Comparison of ENCODE assay signal across 8 mouse cellular contexts in genomic region chr19:43882895-43883573, GRCm38 (mm10). TPM values are rescaled to one million over a fixed set of nuclear protein-coding genes. Genes with fewer than 3 reads are reported as not detected.
DNase-seq lines count a peak whose midpoint lies in the region; ATAC-seq and TF ChIP-seq lines count a peak whose summit lies in the region.

No protein-coding gene starts in this region.

- no peaks in the 10 kb centered on the region for H3K9me3 ChIP-seq in lung, postnatal 0 days (ENCODE audit: low read length)
- H3K9me3 ChIP-seq in limb, embryonic 14.5 days (ENCODE audit: control insufficient read depth, low read length), result no peaks in the 10 kb centered on the region

- no peak for TF ChIP-seq EP300 in lung, postnatal 0 days (IDR thresholded peaks at IDR 0.05)

- H3K9ac ChIP-seq in lung, postnatal 0 days (replicated peaks; ENCODE audit: low read depth), result no peak overlapping the region
- H3K9ac ChIP-seq in limb, embryonic 14.5 days (ENCODE audit: low read depth, low read length, severe bottlenecking), result peak overlapping the region; percentile 6

- peak; percentile 63 to 70 for DNase-seq in cerebellum, postnatal 10 days
- no peak for DNase-seq in cerebellum, adult 9-11 months
- no peak for DNase-seq in lung, postnatal 0 days (ENCODE audit: low spot score)
- DNase-seq in lung, adult 2 months, result no peak
- no peak for DNase-seq in limb, embryonic 14.5 days (ENCODE audit: low spot score)
- no peak for DNase-seq in spleen, adult 12 weeks (ENCODE audit: low spot score)
- DNase-seq in cerebellum, adult 11 months, result no peak
- no peak for DNase-seq in adrenal gland, postnatal 36 days

- H3K4me3 ChIP-seq in lung, postnatal 0 days (ENCODE audit: low read depth, low read length), result no peak overlapping the region
- no peak overlapping the region for H3K4me3 ChIP-seq in lung, adult 2 months (replicated peaks; ENCODE audit: extremely low read depth, low read depth, low read length)
- no peak overlapping the region for H3K4me3 ChIP-seq in limb, embryonic 14.5 days (replicated peaks; ENCODE audit: low read length)

- no peak for TF ChIP-seq POLR2A in lung, adult 2 months (IDR thresholded peaks at IDR 0.05; ENCODE audit: borderline replicate concordance, extremely low read depth, low read depth, low read length)
- no peak for TF ChIP-seq POLR2A in limb, embryonic 14.5 days (IDR thresholded peaks at IDR 0.05; ENCODE audit: borderline replicate concordance, extremely low read depth, insufficient read depth, insufficient read length)

- no peak for TF ChIP-seq CTCF in lung, postnatal 0 days (IDR thresholded peaks at IDR 0.05)
- TF ChIP-seq CTCF in lung, adult 2 months (IDR thresholded peaks at IDR 0.05; ENCODE audit: insufficient read depth, low read length), result no peak

- H3K27me3 ChIP-seq in lung, postnatal 0 days (replicated peaks; ENCODE audit: insufficient read depth, low read length), result no peaks in the 10 kb centered on the region
- no peaks in the 10 kb centered on the region for H3K27me3 ChIP-seq in limb, embryonic 14.5 days (ENCODE audit: control insufficient read depth, insufficient read depth, low read length)

- no peak overlapping the region for H3K27ac ChIP-seq in lung, postnatal 0 days (ENCODE audit: low read length)
- peak overlapping the region; percentile 48; the same call in 1 of the 2 replicates for H3K27ac ChIP-seq in limb, embryonic 14.5 days (replicated peaks; ENCODE audit: low read depth, low read length)

- no peak for ATAC-seq in lung, postnatal 0 days
- ATAC-seq in limb, embryonic 14.5 days (ENCODE audit: low FRiP score, low read depth), result no peak; the same call in 1 of the 2 replicates

- WGBS in lung, postnatal 0 days, result 34% methylated on average over 18 of the region's 18 CpGs
- WGBS in lung, adult 2 months, result 57% methylated on average over 18 of the region's 18 CpGs
- 13% methylated on average over 18 of the region's 18 CpGs for WGBS in limb, embryonic 14.5 days

- peaks cover 19% of the 10 kb centered on the region; the same call in 1 of the 2 replicates for H3K4me1 ChIP-seq in lung, postnatal 0 days (ENCODE audit: insufficient read depth, low read depth, low read length)
- peaks cover 13% of the 10 kb centered on the region for H3K4me1 ChIP-seq in lung, adult 2 months (ENCODE audit: control insufficient read depth, insufficient read depth, low read length)
- peaks cover 30% of the 10 kb centered on the region for H3K4me1 ChIP-seq in limb, embryonic 14.5 days (ENCODE audit: control insufficient read depth, insufficient read depth, low read length)

- H3K4me2 ChIP-seq in lung, postnatal 0 days (replicated peaks; ENCODE audit: low read depth, low read length), result peak overlapping the region; percentile 21; the same call in 1 of the 2 replicates
- H3K4me2 ChIP-seq in limb, embryonic 14.5 days (replicated peaks; ENCODE audit: low read depth, low read length, severe bottlenecking), result peak overlapping the region; percentile 16

- H3K36me3 ChIP-seq in lung, postnatal 0 days (ENCODE audit: insufficient read depth, low read length), result no peaks in the 10 kb centered on the region
- no peaks in the 10 kb centered on the region for H3K36me3 ChIP-seq in limb, embryonic 14.5 days (ENCODE audit: control insufficient read depth, insufficient read depth, low read length)

RNA-seq across cellular contexts. Expression of gene Dnmbp, which starts 57.0 kb away (rescaled TPM):
- 10.0 and 10.2 TPM in 2 replicates for polyA plus RNA-seq in lung, postnatal 0 days (2015; fragmentation: Nextera tagmentation; extraction: Ambion mirVana)
- 17.1 and 18.6 TPM in 2 replicates for polyA plus RNA-seq in lung, adult 2 months (2012; rRNA removed)
- polyA plus RNA-seq in limb, embryonic 14.5 days (2012; rRNA removed), result 33.0 and 39.7 TPM in 2 replicates
- polyA plus RNA-seq in limb, embryonic 14.5 days (2014; fragmentation: Nextera tagmentation; extraction: Ambion mirVana), result 23.3 and 26.1 TPM in 2 replicates
- total RNA-seq in adrenal gland, postnatal 36 days (2021), result 10 to 100 TPM; 12.6 to 13.3 TPM

Comparison
In these comparisons a context has a peak if more than half of its experiments do, and no peak if none do; other contexts are left out.
1. DNase-seq: peak in cerebellum, postnatal 10 days (2 of 2); none in cerebellum, adult 9-11 months (single experiment), lung, postnatal 0 days (single experiment), lung, adult 2 months (single experiment), limb, embryonic 14.5 days (single experiment), spleen, adult 12 weeks (single experiment), cerebellum, adult 11 months (single experiment) and adrenal gland, postnatal 36 days (0 of 2).